Mouse (Mus musculus) kidney, adult 2 months (tissue): ENCODE results near the gene Odf3b. TPM values are rescaled to one million over a fixed set of nuclear protein-coding genes. Genes with fewer than 3 reads are reported as not detected.
A peak's percentile ranks its signal among the peaks of the same experiment; 100 is the strongest.

Experiments
- DNase-seq: peaks from one replicate; pipeline ENCODE4 v3.0.0; 2021
- H3K27ac ChIP-seq: fragments of 200-500 bp; 2 replicates; pipeline ENCODE4 v1.5.1; 2012; ENCODE audit warnings: low read depth, low read length, control low read depth, inconsistent platforms; ENCODE audit not compliant: insufficient read depth
- H3K27me3 ChIP-seq: fragments of 200-500 bp; replicated peaks from 2 replicates; pipeline ENCODE4 v1.6.1; 2012; ENCODE audit warnings: mild to moderate bottlenecking, moderate library complexity, low read length, inconsistent platforms; ENCODE audit not compliant: control insufficient read depth, insufficient read depth
- H3K36me3 ChIP-seq: fragments of 200-500 bp; 2 replicates; pipeline ENCODE4 v1.6.1; 2012; ENCODE audit warnings: mild to moderate bottlenecking, moderate library complexity, low read length, inconsistent platforms; ENCODE audit not compliant: control insufficient read depth, insufficient read depth
- H3K4me1 ChIP-seq: fragments of 200-500 bp; 2 replicates; pipeline ENCODE4 v1.6.1; 2011; ENCODE audit warnings: low read length; ENCODE audit not compliant: control insufficient read depth, insufficient read depth
- H3K4me3 ChIP-seq: fragments of 200-500 bp; 2 replicates; pipeline ENCODE4 v1.5.1; 2011; ENCODE audit warnings: mild to moderate bottlenecking, low read depth, low read length, control low read depth; ENCODE audit not compliant: insufficient read depth
- CTCF ChIP-seq: fragments of 200-500 bp; conservative IDR thresholded peaks from 2 replicates; pipeline ENCODE4 v1.5.1; 2011; ENCODE audit warnings: low read depth, mild to moderate bottlenecking, control low read depth, low read length, moderate library complexity, mixed read lengths; ENCODE audit not compliant: insufficient read depth, insufficient read length
- POLR2A ChIP-seq: fragments of 200-500 bp; IDR thresholded peaks from one replicate; pipeline ENCODE4 v1.6.1; 2011; ENCODE audit warnings: low read depth, low read length, control low read depth
- WGBS: fragments of 180-500 bp; shearing (Covaris S2); methylation state at CpG from one replicate; pipeline ENCODE4 v1.1.7; 2018; 5-methylcytosine and 5-hydroxymethylcytosine counted together
- polyA plus RNA-seq: library from polyadenylated mRNA; depleted of rRNA; stranded (reverse); fragments of >200 nt; gene quantifications from 2 replicates; pipeline ENCODE4 v1.2.3, GENCODE M21; 2012

Odf3b gene
- polyA plus RNA-seq, 1 experiment: 1.6 TPM

GRCm38 (mm10) chr15:89390081-89390480 lies 11.0 kb upstream of the Odf3b start:
- WGBS: 94% methylated on average over 10 of the region's 10 CpGs
- DNase-seq: no peak
- no peaks in the 10 kb centered on the region for H3K4me1 ChIP-seq
- no peaks in the 10 kb centered on the region for H3K36me3 ChIP-seq
- H3K4me3 ChIP-seq: no peak overlapping the region
- TF ChIP-seq CTCF (no peak), POLR2A (no peak)
- H3K27me3 ChIP-seq: no peaks in the 10 kb centered on the region
- H3K27ac ChIP-seq: no peak overlapping the region

- Histone ChIP-seq H3K4me1 (no peaks in the 10 kb centered on the region), H3K36me3 (no peaks in the 10 kb centered on the region), H3K27ac (no peak overlapping the region), H3K27me3 (no peaks in the 10 kb centered on the region), H3K4me3 (no peak overlapping the region)
- WGBS: 44% methylated on average over 12 of the region's 12 CpGs
- no peak for DNase-seq
- no peak for TF ChIP-seq CTCF
- no peak for TF ChIP-seq POLR2A
Measured at GRCm38 (mm10) chr15:89387127-89387526, 8.0 kb upstream of the Odf3b start.

- no peaks in the 10 kb centered on the region for H3K36me3 ChIP-seq
- H3K4me3 ChIP-seq: no peak within 1 kb of the TSS
- H3K4me1 ChIP-seq: no peaks in the 10 kb centered on the region
- H3K27me3 ChIP-seq: no peaks in the 10 kb centered on the region
- H3K27ac ChIP-seq: no peak within 1 kb of the TSS
- no peak for TF ChIP-seq POLR2A
- no peak for TF ChIP-seq CTCF
- 81% methylated on average over 7 of the region's 7 CpGs for WGBS
- no peak for DNase-seq
Measured at GRCm38 (mm10) chr15:89384617-89385016, 5.5 kb upstream of the Odf3b start, which contains the start of gene Klhdc7b. Gene Klhdc7b (plus strand): TSS chr15:89384917.

GRCm38 (mm10) chr15:89379429-89379828 lies 347 bp upstream of the Odf3b start:
- no peak overlapping the region for H3K27ac ChIP-seq
- no peaks in the 10 kb centered on the region for H3K36me3 ChIP-seq
- peak overlapping the region; percentile 44; the same call in 1 of the 2 replicates for H3K4me3 ChIP-seq
- H3K27me3 ChIP-seq: no peaks in the 10 kb centered on the region
- DNase-seq: peak; percentile 16
- no peaks in the 10 kb centered on the region for H3K4me1 ChIP-seq
- TF ChIP-seq POLR2A: no peak
- no peak for TF ChIP-seq CTCF
- 22% methylated on average over 10 of the region's 10 CpGs for WGBS

- DNase-seq: peak; percentile 11
- Histone ChIP-seq H3K4me1 (peaks cover 4% of the 10 kb centered on the region; the same call in 1 of the 2 replicates), H3K36me3 (no peaks in the 10 kb centered on the region), H3K27ac (no peak overlapping the region), H3K4me3 (peak overlapping the region; percentile 44), H3K27me3 (no peaks in the 10 kb centered on the region)
- 22% methylated on average over 46 of the region's 46 CpGs for WGBS
- TF ChIP-seq POLR2A (no peak), CTCF (no peak)
Measured at GRCm38 (mm10) chr15:89377938-89378828, 899 bp downstream of the Odf3b start.

GRCm38 (mm10) chr15:89377362-89377761 lies 1.7 kb downstream of the Odf3b start:
- peak; percentile 13 for DNase-seq
- Histone ChIP-seq H3K27ac (no peak overlapping the region), H3K27me3 (no peaks in the 10 kb centered on the region), H3K36me3 (no peaks in the 10 kb centered on the region), H3K4me1 (peaks cover 7% of the 10 kb centered on the region; the same call in 1 of the 2 replicates), H3K4me3 (no peak overlapping the region)
- TF ChIP-seq CTCF (no peak), POLR2A (no peak)
- 10% methylated on average over 18 of the region's 18 CpGs for WGBS

- no peaks in the 10 kb centered on the region for H3K36me3 ChIP-seq
- no peak for TF ChIP-seq POLR2A
- no peak for TF ChIP-seq CTCF
- peak; percentile 36 for DNase-seq
- no peaks in the 10 kb centered on the region for H3K27me3 ChIP-seq
- peaks cover 7% of the 10 kb centered on the region; the same call in 1 of the 2 replicates for H3K4me1 ChIP-seq
- 31% methylated on average over 16 of the region's 16 CpGs for WGBS
- no peak within 1 kb of the TSS for H3K27ac ChIP-seq
- H3K4me3 ChIP-seq: no peak within 1 kb of the TSS
Measured at GRCm38 (mm10) chr15:89376957-89377356, 2.1 kb downstream of the Odf3b start, which contains the start of gene Tymp. Gene Tymp (minus strand): TSS chr15:89377039.
